Comparison of ENCODE assay signal across 9 mouse cellular contexts in genomic region chr8:109014746-109015145, GRCm38 (mm10).
DNase-seq lines count a peak whose midpoint lies in the region; ATAC-seq lines count a peak whose summit lies in the region.
"Had no signal": no experiment of that assay in that cellular context is flagged by ENCODE, and none has a peak within 500 bp of the region (broad histone marks: within the 10 kb centered on the region; RNA-seq: fewer than 3 reads in every experiment).

No protein-coding gene starts in this region.

- H3K9ac ChIP-seq in forebrain, embryonic 16.5 days (replicated peaks; ENCODE audit: low read depth, low read length) = no peak overlapping the region
- H3K9ac ChIP-seq: midbrain, embryonic 12.5 days had no signal

- DNase-seq in forebrain, embryonic 10.5 days (ENCODE audit: extremely low spot score, low spot score) = peak; percentile 46
- DNase-seq in left cerebral cortex, postnatal 14 days (ENCODE audit: low spot score in 2 of 2) = peak; percentile 6 to 28
- DNase-seq in left cerebral cortex, postnatal 25 days (ENCODE audit: low spot score in 2 of 2) = no peak
- peak; percentile 79 for DNase-seq in adrenal gland, postnatal 14 days
- peak; percentile 25 for DNase-seq in induced T-regulatory cell, adult 2 months (ENCODE audit: low read depth)
- DNase-seq in mesoderm, embryonic 11.5 days (ENCODE audit: low read depth, low spot score) = peak; percentile 63

- no peak overlapping the region for H3K27ac ChIP-seq in forebrain, embryonic 10.5 days
- H3K27ac ChIP-seq in forebrain, embryonic 16.5 days (ENCODE audit: low read length) = no peak overlapping the region
- H3K27ac ChIP-seq: midbrain, embryonic 12.5 days had no signal

- no peaks in the 10 kb centered on the region for H3K36me3 ChIP-seq in forebrain, embryonic 10.5 days (replicated peaks)
- H3K36me3 ChIP-seq in forebrain, embryonic 16.5 days (ENCODE audit: control insufficient read depth, insufficient read depth) = no peaks in the 10 kb centered on the region
- H3K36me3 ChIP-seq: midbrain, embryonic 12.5 days had no signal

- no peaks in the 10 kb centered on the region for H3K9me3 ChIP-seq in forebrain, embryonic 10.5 days
- H3K9me3 ChIP-seq in forebrain, embryonic 16.5 days (ENCODE audit: control insufficient read depth, low read length) = no peaks in the 10 kb centered on the region
- H3K9me3 ChIP-seq: midbrain, embryonic 12.5 days had no signal

- peaks cover 12% of the 10 kb centered on the region for H3K4me1 ChIP-seq in forebrain, embryonic 10.5 days
- 0 out of 2 replicates have a peak, but pooled peaks cover 3% of the 10 kb centered on the region for H3K4me1 ChIP-seq in forebrain, embryonic 16.5 days (replicated peaks; ENCODE audit: control insufficient read depth, insufficient read depth, low read length)

- no peak for ATAC-seq in forebrain, embryonic 16.5 days
- no peak for ATAC-seq in frontal cortex, adult (ENCODE audit: low TSS enrichment)

- peaks cover 7% of the 10 kb centered on the region; the same call in 1 of the 2 replicates for H3K27me3 ChIP-seq in forebrain, embryonic 10.5 days (ENCODE audit: poor library complexity, severe bottlenecking)
- no peaks in the 10 kb centered on the region for H3K27me3 ChIP-seq in forebrain, embryonic 16.5 days (replicated peaks; ENCODE audit: control insufficient read depth, insufficient read depth, low read length)
- H3K27me3 ChIP-seq: midbrain, embryonic 12.5 days had no signal

- WGBS in forebrain, embryonic 10.5 days = 64% methylated on average over 7 of the region's 7 CpGs
- WGBS in forebrain, embryonic 16.5 days = 69% methylated on average over 7 of the region's 7 CpGs

- H3K4me3 ChIP-seq in forebrain, embryonic 10.5 days = no peak overlapping the region
- H3K4me3 ChIP-seq in forebrain, embryonic 16.5 days (replicated peaks; ENCODE audit: low read length) = no peak overlapping the region
- H3K4me3 ChIP-seq: midbrain, embryonic 12.5 days had no signal

- H3K4me2 ChIP-seq in forebrain, embryonic 16.5 days (ENCODE audit: low read length) = no peak overlapping the region
- H3K4me2 ChIP-seq: midbrain, embryonic 12.5 days had no signal

- intact Hi-C loops in left cerebral cortex, postnatal 14 days (cut with DNase I) = no loop called here
- intact Hi-C loops in left cerebral cortex, postnatal 25 days (cut with DNase I) = no loop called here

Comparison
In these comparisons a context has a peak if more than half of its experiments do, and no peak if none do; other contexts are left out.
1. DNase-seq: peak in forebrain, embryonic 10.5 days (single experiment), left cerebral cortex, postnatal 14 days (2 of 2), adrenal gland, postnatal 14 days (single experiment), induced T-regulatory cell, adult 2 months (single experiment) and mesoderm, embryonic 11.5 days (single experiment); none in left cerebral cortex, postnatal 25 days (0 of 2).